Mouse (Mus musculus) stomach, embryonic 14.5 days (tissue): Measurements from ENCODE around the gene Prdm5. TPM values are rescaled to one million over a fixed set of nuclear protein-coding genes. Genes with fewer than 3 reads are reported as not detected.

ENCODE experiments used
- ATAC-seq: fragments of 200-750 bp; cut with Nextera tagmentation; 2 replicates; pipeline ENCODE4 v1.8.0; 2017; ENCODE audit warnings: low read depth, moderate TSS enrichment; ENCODE audit not compliant: insufficient number of reproducible peaks, insufficient read depth, low FRiP score
- H3K27ac ChIP-seq: fragments of 300-500 bp; sonication (generic); 2 replicates; pipeline ENCODE4 v1.5.1; 2014; ENCODE audit warnings: mild to moderate bottlenecking, low read length, moderate library complexity, mixed read lengths
- H3K27me3 ChIP-seq: fragments of 300-500 bp; sonication (generic); 2 replicates; pipeline ENCODE4 v1.6.1; 2014; ENCODE audit warnings: low read length, control low read depth, mixed read lengths; ENCODE audit not compliant: control insufficient read depth, insufficient read depth
- H3K36me3 ChIP-seq: fragments of 300-500 bp; sonication (generic); 2 replicates; pipeline ENCODE4 v1.6.1; 2014; ENCODE audit warnings: mild to moderate bottlenecking, control low read depth, low read length, moderate library complexity, mixed read lengths; ENCODE audit not compliant: control insufficient read depth, insufficient read depth
- H3K4me1 ChIP-seq: fragments of 300-500 bp; sonication (generic); 2 replicates; pipeline ENCODE4 v1.6.1; 2014; ENCODE audit warnings: low read length, control low read depth, mixed read lengths; ENCODE audit not compliant: control insufficient read depth, insufficient read depth
- H3K4me2 ChIP-seq: fragments of 300-500 bp; sonication (generic); replicated peaks from 2 replicates; pipeline ENCODE4 v1.6.1; 2014; ENCODE audit warnings: low read depth, low read length, control low read depth
- H3K4me3 ChIP-seq: fragments of 300-500 bp; sonication (generic); 2 replicates; pipeline ENCODE4 v1.5.1; 2014; ENCODE audit warnings: low read depth, low read length, control low read depth
- H3K9ac ChIP-seq: fragments of 300-500 bp; sonication (generic); replicated peaks from 2 replicates; pipeline ENCODE4 v1.6.1; 2014; ENCODE audit warnings: low read depth, mild to moderate bottlenecking, control low read depth, low read length, moderate library complexity, mixed read lengths
- H3K9me3 ChIP-seq: fragments of 300-500 bp; sonication (generic); 2 replicates; pipeline ENCODE4 v1.6.1; 2016; ENCODE audit warnings: low read depth, low read length, control low read depth; ENCODE audit not compliant: control insufficient read depth
- WGBS: fragments of 180-500 bp; shearing (Covaris S2); extraction: QIAGEN DNeasy Blood & Tissue Kit; methylation state at CpG from one replicate; pipeline ENCODE4 v1.1.7; 2014; 5-methylcytosine and 5-hydroxymethylcytosine counted together
- polyA plus RNA-seq: library from polyadenylated mRNA; unstranded; fragments of >200 nt; fragmentation: Nextera tagmentation; extraction: Ambion mirVana; gene quantifications from 2 replicates; pipeline ENCODE4 v1.2.1, GENCODE M21; 2014

Prdm5 gene
- polyA plus RNA-seq, 1 experiment from 2014 or later = 27.0 TPM

- 0 out of 2 replicates have a peak, but pooled peaks cover 2% of the 10 kb centered on the region for H3K4me1 ChIP-seq
- H3K9ac ChIP-seq = no peak overlapping the region
- H3K27me3 ChIP-seq = no peaks in the 10 kb centered on the region
- no peak for ATAC-seq
- H3K36me3 ChIP-seq = no peaks in the 10 kb centered on the region
- no peak overlapping the region for H3K4me2 ChIP-seq
- H3K9me3 ChIP-seq = no peaks in the 10 kb centered on the region
- no peak overlapping the region for H3K4me3 ChIP-seq
- no peak overlapping the region for H3K27ac ChIP-seq
- WGBS = 43% methylated on average over 4 of the region's 4 CpGs
These were observed 70.3 kb downstream of the Prdm5 start for GRCm38 (mm10) chr6:65849127-65849526.

GRCm38 (mm10) chr6:65849687-65850086 is 70.9 kb downstream of the Prdm5 start:
- Histone ChIP-seq H3K36me3 (no peaks in the 10 kb centered on the region), H3K4me2 (no peak overlapping the region), H3K9ac (no peak overlapping the region), H3K4me3 (no peak overlapping the region), H3K27me3 (no peaks in the 10 kb centered on the region), H3K4me1 (0 out of 2 replicates have a peak, but pooled peaks cover 2% of the 10 kb centered on the region), H3K27ac (no peak overlapping the region), H3K9me3 (no peaks in the 10 kb centered on the region)
- WGBS = 52% methylated on average over 3 of the region's 3 CpGs
- ATAC-seq = no peak

- Histone ChIP-seq H3K36me3 (no peaks in the 10 kb centered on the region), H3K27ac (no peak overlapping the region), H3K4me1 (0 out of 2 replicates have a peak, but pooled peaks cover 2% of the 10 kb centered on the region), H3K4me3 (no peak overlapping the region), H3K9me3 (no peaks in the 10 kb centered on the region), H3K9ac (no peak overlapping the region), H3K27me3 (no peaks in the 10 kb centered on the region), H3K4me2 (no peak overlapping the region)
- ATAC-seq = no peak
- WGBS = 93% methylated on average over 3 of the region's 3 CpGs
These were observed 71.4 kb downstream of the Prdm5 start for GRCm38 (mm10) chr6:65850221-65850620.

GRCm38 (mm10) chr6:65854020-65854419 is 75.2 kb downstream of the Prdm5 start:
- no peak for ATAC-seq
- Histone ChIP-seq H3K4me1 (0 out of 2 replicates have a peak, but pooled peaks cover 2% of the 10 kb centered on the region), H3K36me3 (no peaks in the 10 kb centered on the region), H3K27me3 (no peaks in the 10 kb centered on the region), H3K9ac (no peak overlapping the region), H3K4me2 (no peak overlapping the region), H3K9me3 (no peaks in the 10 kb centered on the region), H3K4me3 (no peak overlapping the region), H3K27ac (no peak overlapping the region)
- 72% methylated on average over 3 of the region's 3 CpGs for WGBS

- peaks cover 2% of the 10 kb centered on the region; the same call in 1 of the 2 replicates for H3K4me1 ChIP-seq
- H3K36me3 ChIP-seq = no peaks in the 10 kb centered on the region
- no peaks in the 10 kb centered on the region for H3K9me3 ChIP-seq
- ATAC-seq = no peak
- H3K4me2 ChIP-seq = no peak overlapping the region
- H3K27ac ChIP-seq = no peak overlapping the region
- no peaks in the 10 kb centered on the region for H3K27me3 ChIP-seq
- H3K9ac ChIP-seq = no peak overlapping the region
- WGBS = 76% methylated on average over 4 of the region's 4 CpGs
- H3K4me3 ChIP-seq = no peak overlapping the region
These were observed 75.8 kb downstream of the Prdm5 start for GRCm38 (mm10) chr6:65854585-65854984.

- 88% methylated on average over 5 of the region's 5 CpGs for WGBS
- Histone ChIP-seq H3K4me3 (no peak overlapping the region), H3K36me3 (no peaks in the 10 kb centered on the region), H3K4me2 (no peak overlapping the region), H3K27me3 (no peaks in the 10 kb centered on the region), H3K4me1 (no peaks in the 10 kb centered on the region; the same call in 1 of the 2 replicates), H3K9ac (no peak overlapping the region), H3K27ac (no peak overlapping the region), H3K9me3 (no peaks in the 10 kb centered on the region)
- ATAC-seq = no peak
These were observed 81.8 kb downstream of the Prdm5 start for GRCm38 (mm10) chr6:65860609-65861008.

GRCm38 (mm10) chr6:65862836-65863235 is 84.0 kb downstream of the Prdm5 start:
- Histone ChIP-seq H3K36me3 (no peaks in the 10 kb centered on the region), H3K27ac (no peak overlapping the region), H3K4me2 (no peak overlapping the region), H3K27me3 (no peaks in the 10 kb centered on the region), H3K9me3 (no peaks in the 10 kb centered on the region), H3K9ac (no peak overlapping the region), H3K4me1 (no peaks in the 10 kb centered on the region; the same call in 1 of the 2 replicates), H3K4me3 (no peak overlapping the region)
- ATAC-seq = no peak
- WGBS = 91% methylated on average over 3 of the region's 3 CpGs

GRCm38 (mm10) chr6:65864233-65864632 is 85.4 kb downstream of the Prdm5 start:
- no peaks in the 10 kb centered on the region for H3K9me3 ChIP-seq
- H3K4me2 ChIP-seq = no peak overlapping the region
- H3K27me3 ChIP-seq = no peaks in the 10 kb centered on the region
- H3K4me1 ChIP-seq = no peaks in the 10 kb centered on the region; the same call in 1 of the 2 replicates
- H3K27ac ChIP-seq = no peak overlapping the region
- no peaks in the 10 kb centered on the region for H3K36me3 ChIP-seq
- no peak overlapping the region for H3K9ac ChIP-seq
- ATAC-seq = no peak
- WGBS = 93% methylated on average over 3 of the region's 3 CpGs
- no peak overlapping the region for H3K4me3 ChIP-seq

GRCm38 (mm10) chr6:65864919-65865318 is 86.1 kb downstream of the Prdm5 start:
- Histone ChIP-seq H3K4me1 (no peaks in the 10 kb centered on the region), H3K27ac (no peak overlapping the region), H3K4me2 (no peak overlapping the region), H3K4me3 (no peak overlapping the region), H3K9me3 (no peaks in the 10 kb centered on the region), H3K36me3 (no peaks in the 10 kb centered on the region), H3K27me3 (no peaks in the 10 kb centered on the region), H3K9ac (no peak overlapping the region)
- WGBS = 81% methylated on average over 5 of the region's 5 CpGs
- no peak for ATAC-seq
